Mouse (Mus musculus): ENCODE results near the gene Gm20388.

- TF ChIP-seq MAFK (IDR thresholded peaks at IDR 0.05; ENCODE audit: insufficient read depth, low read depth, low read length) = no peak
- no peak for TF ChIP-seq ZNF384 (IDR thresholded peaks at IDR 0.05; ENCODE audit: low read depth, low read length)
- TF ChIP-seq HCFC1 (IDR thresholded peaks at IDR 0.05; ENCODE audit: borderline replicate concordance, insufficient read depth, low read length) = no peak
Measured at GRCm38 (mm10) chr8:122746439-122746838, 2835.8 kb downstream of the Gm20388 start.
